Mouse (Mus musculus) G1E-ER4 (cell line): ENCODE data around the gene Areg. TPM values are rescaled to one million over a fixed set of nuclear protein-coding genes. Genes with fewer than 3 reads are reported as not detected.

Source experiments
- GATA1 ChIP-seq: IDR thresholded peaks from one replicate; pipeline ENCODE4 v1.8.0; 2012; ENCODE audit warnings: low read length, inconsistent platforms
- polyA plus RNA-seq: library from polyadenylated mRNA; stranded (reverse); fragments of >175 nt; gene quantifications from 2 replicates; pipeline ENCODE4 v1.2.3, GENCODE M21; 2012

The Areg gene
- not detected in 2 replicates for polyA plus RNA-seq

DNA sequence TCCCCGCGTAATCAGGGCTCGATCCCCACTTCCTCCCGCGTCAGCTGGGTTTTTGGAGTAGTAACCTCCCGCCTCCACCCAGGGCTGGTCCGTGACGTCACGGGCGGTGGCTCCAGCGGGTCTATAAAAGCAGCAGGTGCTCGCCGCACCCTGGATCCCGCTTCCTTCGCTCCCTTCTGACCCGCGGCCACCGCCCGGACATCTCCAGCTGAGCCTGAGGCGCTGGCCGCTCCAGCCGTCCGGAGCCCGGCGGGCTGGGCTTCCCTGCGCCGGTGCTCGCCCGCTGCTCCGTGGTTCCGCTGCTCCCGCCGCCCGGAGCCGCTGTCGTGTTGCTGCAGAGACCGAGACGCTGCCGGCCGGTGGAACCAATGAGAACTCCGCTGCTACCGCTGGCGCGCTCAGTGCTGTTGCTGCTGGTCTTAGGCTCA lies at the start of gene Areg:
TSS of gene Areg (plus strand) at position 154 of the 428 bp plus-strand sequence.
- TF ChIP-seq GATA1: no peak

DNA sequence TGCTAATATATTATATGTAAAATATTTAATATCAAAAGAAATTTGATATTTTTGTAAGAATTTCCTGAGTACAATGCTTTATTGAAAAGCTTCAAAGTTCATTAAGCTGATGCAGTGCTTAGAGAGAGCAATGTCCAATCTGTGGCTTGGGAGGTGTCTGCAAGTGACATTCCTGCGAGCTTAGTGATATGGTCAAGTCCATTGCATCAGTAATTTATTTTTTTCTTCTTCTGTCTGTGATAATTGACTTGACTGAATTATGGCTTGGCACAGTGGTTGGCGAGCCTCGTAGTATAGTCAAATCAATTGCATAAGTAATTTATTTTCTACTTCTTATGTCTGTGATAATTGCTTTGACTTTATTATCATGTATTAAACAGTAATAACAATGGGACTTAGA lies 49.1 kb upstream of the Areg start:
- no peak for TF ChIP-seq GATA1

DNA sequence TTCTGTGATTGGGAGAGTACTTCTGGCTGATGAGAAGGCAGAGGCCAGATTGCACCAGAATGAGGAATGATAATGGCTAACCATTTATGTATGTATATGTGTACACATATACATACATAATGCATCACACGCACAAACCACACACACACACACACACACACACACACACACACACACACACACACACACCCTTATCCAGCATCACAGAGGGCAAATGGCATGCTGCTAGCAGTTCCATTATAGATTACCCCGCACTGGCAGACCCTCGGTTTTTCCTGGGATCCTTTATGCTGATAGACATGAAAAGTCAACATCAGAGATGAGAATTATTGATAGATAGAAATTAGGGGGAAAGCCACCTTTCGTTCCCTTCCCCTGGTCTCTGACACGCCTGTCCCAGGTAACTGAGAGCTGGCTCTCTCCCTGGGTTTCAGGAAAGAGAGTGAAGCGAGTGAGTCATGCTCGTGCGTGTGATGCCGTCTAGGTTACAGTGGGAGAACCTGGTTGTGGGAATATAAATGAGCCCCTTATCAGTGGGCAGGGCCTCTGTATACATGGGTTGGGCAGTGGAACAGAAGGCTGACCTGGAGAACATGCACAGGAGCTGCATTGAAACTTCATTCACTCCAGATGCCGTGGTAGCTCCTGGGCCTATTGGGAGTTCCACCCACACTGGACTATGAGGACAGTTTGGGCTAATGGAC lies 41.3 kb upstream of the Areg start:
- TF ChIP-seq GATA1: no peak

- TF ChIP-seq GATA1: no peak
These were observed 37.7 kb upstream of the Areg start for GRCm38 (mm10) chr5:91101742-91102141.

- TF ChIP-seq GATA1: no peak
These were observed 35.3 kb upstream of the Areg start for GRCm38 (mm10) chr5:91103943-91104665.

GRCm38 (mm10) chr5:91106248-91106647 lies 33.2 kb upstream of the Areg start:
- TF ChIP-seq GATA1: no peak

DNA sequence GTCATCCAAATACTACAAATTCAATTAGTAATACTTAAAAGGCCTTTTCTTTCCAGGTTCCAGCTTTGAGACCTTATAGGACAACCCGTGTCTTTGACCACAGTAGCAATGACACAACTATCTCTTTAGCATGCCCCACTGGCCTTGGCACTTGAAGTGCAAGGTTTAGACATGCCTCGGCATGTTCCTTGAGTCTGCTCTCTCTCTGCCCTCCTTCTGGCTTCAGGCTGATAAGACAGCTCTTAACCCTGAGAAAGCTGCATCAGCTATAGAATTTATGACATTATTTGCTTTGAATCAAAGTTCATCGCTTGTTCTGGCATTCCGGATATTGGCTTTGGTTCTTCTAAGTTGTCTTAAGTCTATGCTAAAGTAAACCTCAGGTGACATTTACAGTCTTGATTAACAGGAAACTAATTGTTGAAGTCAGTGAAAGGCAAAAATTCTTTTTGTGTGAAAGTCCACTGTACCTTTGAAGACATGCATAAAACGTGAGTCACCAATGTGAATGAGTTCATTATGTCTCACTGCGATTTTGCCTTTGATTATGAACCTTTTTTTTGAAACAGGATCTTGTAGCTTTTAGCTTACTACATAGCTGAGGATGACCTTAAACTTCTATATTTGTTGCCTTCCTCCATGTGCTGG lies 29.3 kb upstream of the Areg start:
- TF ChIP-seq GATA1: no peak

DNA sequence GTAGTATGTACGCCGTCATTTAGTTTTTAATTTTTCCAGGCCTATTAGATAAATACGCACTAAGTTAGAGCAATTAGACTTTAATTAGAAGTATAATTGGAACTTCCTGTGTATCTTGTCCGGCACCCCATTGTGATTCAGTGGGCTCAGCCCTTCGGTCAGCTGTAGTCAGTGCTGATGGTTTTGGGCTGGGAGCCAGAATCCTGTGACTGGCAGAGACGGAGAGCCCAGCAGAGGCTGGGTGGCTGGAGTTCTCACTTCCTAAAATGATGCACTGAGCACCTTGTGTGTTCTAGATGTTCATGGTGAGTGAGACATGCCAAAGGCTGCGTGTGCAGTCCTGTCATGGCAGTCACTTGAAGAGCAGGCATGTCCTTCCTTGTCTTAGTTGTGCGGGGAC lies 28.4 kb upstream of the Areg start:
- TF ChIP-seq GATA1: no peak

DNA sequence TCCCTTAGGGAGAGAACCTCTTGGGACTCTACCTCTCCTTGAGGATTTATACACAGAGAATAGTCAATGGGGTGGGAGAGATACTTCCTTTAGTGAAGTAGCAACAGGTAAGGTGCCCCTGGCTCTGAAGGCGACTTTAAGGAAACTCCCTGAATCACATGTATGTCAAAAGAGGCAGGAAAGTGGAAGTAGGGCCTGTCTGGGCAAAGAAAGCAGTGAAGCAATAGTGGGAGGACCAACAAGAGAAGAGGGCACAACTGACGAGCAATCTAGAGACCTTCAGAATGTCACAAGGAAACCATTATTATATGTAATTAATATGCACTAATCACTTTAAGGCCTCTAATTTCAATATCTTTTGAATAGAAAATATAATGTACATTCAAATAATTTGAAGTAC lies 25.4 kb upstream of the Areg start:
- TF ChIP-seq GATA1: no peak

GRCm38 (mm10) chr5:91114574-91114973 lies 24.8 kb upstream of the Areg start:
- TF ChIP-seq GATA1: no peak

GRCm38 (mm10) chr5:91118618-91119017 lies 20.8 kb upstream of the Areg start:
- TF ChIP-seq GATA1: no peak

GRCm38 (mm10) chr5:91123404-91123803 lies 16.0 kb upstream of the Areg start:
- no peak for TF ChIP-seq GATA1

DNA sequence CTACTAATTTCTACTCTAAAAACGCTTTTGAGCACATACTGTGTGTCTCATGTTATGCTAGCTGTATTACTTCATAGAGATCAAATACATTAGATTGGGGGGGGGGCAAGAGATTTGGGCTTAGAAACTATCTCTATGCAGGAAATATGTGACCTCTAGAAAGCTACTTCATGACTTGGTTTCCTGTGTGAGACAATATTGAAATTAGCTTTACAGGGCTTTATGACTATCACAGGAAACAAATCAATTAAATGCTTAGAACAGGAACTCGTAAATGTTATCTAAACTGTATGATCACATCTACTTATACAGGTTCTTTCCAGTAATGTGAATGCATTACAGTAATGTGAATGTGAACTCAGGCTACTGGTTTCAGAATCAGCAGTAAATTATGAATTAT lies 15.3 kb upstream of the Areg start:
- TF ChIP-seq GATA1: no peak

GRCm38 (mm10) chr5:91126623-91127022 lies 12.8 kb upstream of the Areg start:
- TF ChIP-seq GATA1: no peak

- TF ChIP-seq GATA1: no peak
These were observed 4.4 kb upstream of the Areg start for GRCm38 (mm10) chr5:91134961-91135360.

DNA sequence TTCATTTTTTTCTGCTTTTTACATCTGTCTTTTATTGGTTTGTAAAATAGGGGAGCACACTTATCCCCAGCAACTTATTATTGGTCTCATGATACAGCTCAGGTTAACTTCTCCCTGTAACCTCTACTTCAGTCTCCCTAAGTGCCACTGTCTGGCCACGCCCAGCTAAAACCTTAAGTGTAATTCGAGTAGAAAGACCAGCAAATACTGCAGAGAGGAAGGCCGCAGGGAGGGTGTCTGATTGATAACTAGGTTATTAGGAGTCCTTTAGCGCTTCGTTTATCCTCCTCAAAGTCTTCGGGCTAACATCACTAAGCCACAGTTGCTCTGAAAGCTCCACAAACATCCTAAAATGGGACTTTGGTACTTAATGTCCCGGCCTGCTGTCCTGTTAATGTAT lies 429 bp upstream of the Areg start:
- no peak for TF ChIP-seq GATA1
